Mouse (Mus musculus) heart, adult 2 months (tissue): ENCODE results near the gene Hyal1. TPM values are rescaled to one million over a fixed set of nuclear protein-coding genes. Genes with fewer than 3 reads are reported as not detected.
A peak's percentile ranks its signal among the peaks of the same experiment; 100 is the strongest.

ENCODE experiments used
- DNase-seq, 2 experiments: peaks; one replicate each; pipeline ENCODE4 v3.0.0; 2021
- H3K27ac ChIP-seq: fragments of 200-600 bp; 2 replicates; pipeline ENCODE4 v1.8.1; 2022
- H3K27me3 ChIP-seq: fragments of 200-500 bp; 2 replicates; pipeline ENCODE4 v1.6.1; 2012; ENCODE audit warnings: mild to moderate bottlenecking, low read length, inconsistent platforms, mixed read lengths; ENCODE audit not compliant: control insufficient read depth, insufficient read depth
- H3K36me3 ChIP-seq: fragments of 200-500 bp; 2 replicates; pipeline ENCODE4 v1.6.1; 2012; ENCODE audit warnings: low read length, inconsistent platforms; ENCODE audit not compliant: control insufficient read depth, insufficient read depth
- H3K4me1 ChIP-seq: fragments of 200-500 bp; 2 replicates; pipeline ENCODE4 v1.6.1; 2011; ENCODE audit warnings: low read length; ENCODE audit not compliant: control insufficient read depth, insufficient read depth
- H3K4me3 ChIP-seq: fragments of 200-600 bp; 2 replicates; pipeline ENCODE4 v1.8.1; 2022
- H3K79me2 ChIP-seq: fragments of 200-500 bp; replicated peaks from 2 replicates; pipeline ENCODE4 v1.6.1; 2012; ENCODE audit warnings: mild to moderate bottlenecking, inconsistent platforms, low read length, moderate library complexity, mixed read lengths; ENCODE audit not compliant: control insufficient read depth, insufficient read depth
- H3K9ac ChIP-seq: fragments of 200-500 bp; 2 replicates; pipeline ENCODE4 v1.6.1; 2012; ENCODE audit warnings: low read depth, mild to moderate bottlenecking, control low read depth, inconsistent platforms, low read length, mixed read lengths
- CTCF ChIP-seq: fragments of 200-600 bp; IDR thresholded peaks from 2 replicates; pipeline ENCODE4 v1.8.1; 2022; ENCODE audit warnings: antibody characterized with exemption, mild to moderate bottlenecking, moderate library complexity
- EP300 ChIP-seq: fragments of 200-500 bp; IDR thresholded peaks from 2 replicates; pipeline ENCODE4 v1.6.1; 2011; ENCODE audit warnings: low read depth, low read length, control low read depth; ENCODE audit not compliant: insufficient read depth
- POLR2A ChIP-seq: fragments of 200-500 bp; IDR thresholded peaks from 2 replicates; pipeline ENCODE4 v1.6.1; 2011; ENCODE audit warnings: mild to moderate bottlenecking, low read depth, low read length, control low read depth; ENCODE audit not compliant: insufficient read depth
- WGBS: fragments of 180-500 bp; shearing (Covaris S2); methylation state at CpG from one replicate; pipeline ENCODE4 v1.1.7; 2018; 5-methylcytosine and 5-hydroxymethylcytosine counted together
- intact Hi-C: fragments of 180-260 bp; cut with DNase I; formaldehyde crosslinking; loops from one replicate; pipeline ENCODE4 v1.15.1; 2025
- polyA plus RNA-seq: library from polyadenylated mRNA; depleted of rRNA; stranded (reverse); fragments of >200 nt; gene quantifications from 2 replicates; pipeline ENCODE4 v1.2.3, GENCODE M21; 2012
- total RNA-seq, 2 experiments: library from RNA; stranded (reverse); gene quantifications; 2 replicates each; pipeline ENCODE4 v1.2.3; 2021

Gene Hyal1
- total and polyA plus RNA-seq, 3 experiments = 5.1 to 6.9 (median 5.9) TPM

GRCm38 (mm10) chr9:107583174-107583573, 6.4 kb downstream of the Hyal1 start:
- 92% methylated on average over 14 of the region's 14 CpGs for whole genome bisulfite sequencing

GRCm38 (mm10) chr9:107586504-107586903, 9.8 kb downstream of the Hyal1 start:
- Histone ChIP-seq H3K79me2 (no peaks in the 10 kb centered on the region), H3K4me1 (no peaks in the 10 kb centered on the region; the same call in none of the 2 replicates), H3K27ac (no peak overlapping the region), H3K27me3 (no peaks in the 10 kb centered on the region), H3K4me3 (no peak overlapping the region), H3K36me3 (no peaks in the 10 kb centered on the region), H3K9ac (no peak overlapping the region)
- TF ChIP-seq EP300 = no peak
- no peak for TF ChIP-seq POLR2A
- TF ChIP-seq CTCF = no peak
- intact Hi-C loops = no loop called here
- DNase-seq = no peak
- WGBS = 79% methylated on average over 5 of the region's 5 CpGs

More at GRCm38 (mm10) chr9:107583174-107583573, 6.4 kb downstream of the Hyal1 start:
- TF ChIP-seq POLR2A = no peak
- TF ChIP-seq EP300 = no peak
- Histone ChIP-seq H3K4me1 (peaks cover 9% of the 10 kb centered on the region), H3K27me3 (no peaks in the 10 kb centered on the region), H3K79me2 (no peaks in the 10 kb centered on the region), H3K27ac (no peak overlapping the region), H3K36me3 (no peaks in the 10 kb centered on the region), H3K4me3 (no peak overlapping the region), H3K9ac (no peak overlapping the region)
- DNase-seq = no peak
- intact Hi-C loops = no loop called here

DNA sequence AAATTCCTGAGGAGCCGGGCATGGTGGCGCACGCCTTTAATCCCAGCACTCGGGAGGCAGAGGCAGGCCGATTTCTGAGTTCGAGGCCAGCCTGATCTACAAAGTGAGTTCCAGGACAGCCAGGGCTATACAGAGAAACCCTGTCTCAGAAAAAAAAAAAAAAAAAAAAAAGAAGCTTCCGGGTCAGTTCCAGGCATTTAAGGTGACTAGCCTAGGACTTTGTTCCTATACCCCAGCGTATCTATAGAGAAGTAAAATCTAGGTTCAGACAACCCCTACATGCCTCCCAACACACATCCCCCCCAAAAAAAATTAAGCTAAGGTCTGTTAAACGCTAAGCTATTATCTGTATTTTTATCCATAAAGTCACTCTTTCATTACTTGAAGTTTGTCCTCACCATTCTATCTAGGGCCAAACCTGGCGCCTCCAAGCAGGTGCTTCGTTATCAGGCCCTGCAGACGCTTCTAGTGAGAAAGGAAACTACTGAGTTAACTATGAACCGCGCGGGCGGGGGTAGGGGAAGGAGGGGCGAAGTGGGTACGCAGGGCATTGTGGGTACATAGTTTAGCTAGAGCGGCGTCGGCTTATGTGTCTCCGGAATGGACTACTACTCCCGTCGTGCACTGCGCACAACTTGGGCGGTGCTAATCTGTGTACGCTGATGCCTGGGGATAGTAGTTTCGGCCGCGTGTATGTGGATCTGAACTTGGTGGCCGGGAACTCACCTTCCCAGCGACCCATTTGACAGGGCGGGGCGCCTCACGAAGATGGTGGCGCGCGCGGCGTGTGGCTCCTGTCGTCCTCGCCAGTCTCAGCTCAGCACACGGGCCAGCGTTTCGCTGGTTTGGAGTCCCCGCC, 10.5 kb downstream of the Hyal1 start, which contains the start of gene Ifrd2:
TSS of gene Ifrd2 (plus strand) at position 669 of the 859 bp plus-strand sequence.
- Histone ChIP-seq H3K4me3 (peak within 1 kb of the TSS; percentile 84), H3K27me3 (no peaks in the 10 kb centered on the region), H3K36me3 (no peaks in the 10 kb centered on the region), H3K4me1 (no peaks in the 10 kb centered on the region; the same call in 1 of the 2 replicates), H3K79me2 (no peaks in the 10 kb centered on the region), H3K9ac (peak within 1 kb of the TSS; percentile 64), H3K27ac (peak within 1 kb of the TSS; percentile 79)
- intact Hi-C loops = no loop called here
- DNase-seq = peak; percentile 95 to 99
- 9% methylated on average over 46 of the region's 46 CpGs for WGBS
- TF ChIP-seq POLR2A (peak; percentile 71), CTCF (no peak), EP300 (peak; percentile 80)

DNA sequence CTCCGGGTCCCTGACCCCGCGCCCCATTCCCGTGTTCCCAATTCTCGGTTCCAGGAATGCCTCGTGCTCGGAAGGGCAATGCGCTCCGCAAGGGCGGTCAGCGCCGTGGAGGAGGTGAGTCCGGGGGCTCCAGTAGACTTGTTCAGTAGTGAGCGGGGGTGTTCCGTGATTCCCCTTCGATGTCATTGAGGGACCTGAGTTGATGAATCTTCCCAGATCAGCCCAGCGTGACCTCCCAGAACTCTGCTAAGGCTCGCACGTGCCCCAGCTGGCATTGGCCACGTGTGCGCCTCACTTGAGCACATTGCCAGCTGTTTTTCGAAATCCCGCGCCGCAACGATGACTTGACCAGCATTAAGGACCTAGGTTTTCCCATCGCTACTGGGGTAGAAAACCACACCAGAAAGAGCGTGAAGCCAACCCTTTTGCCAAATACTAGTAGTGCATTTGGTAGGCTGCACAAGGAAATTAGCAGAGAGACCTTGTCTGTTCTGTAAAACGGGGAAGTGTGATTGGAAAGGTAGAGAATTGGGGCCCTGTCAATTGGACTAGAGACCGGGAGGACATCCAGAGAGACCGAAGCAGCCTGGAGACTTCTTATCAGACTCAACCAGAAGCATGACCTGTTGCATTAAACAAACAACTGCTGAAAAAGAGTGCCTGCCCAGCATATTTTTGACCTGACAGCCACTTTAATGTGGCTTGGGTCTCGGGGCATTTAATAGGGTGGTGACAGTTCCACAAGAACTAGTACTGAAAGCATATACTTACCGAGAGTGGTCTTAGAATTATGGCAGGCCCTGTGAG, 11.3 kb downstream of the Hyal1 start:
- peak overlapping the region; percentile 79 for H3K27ac ChIP-seq
- no peaks in the 10 kb centered on the region; the same call in 1 of the 2 replicates for H3K4me1 ChIP-seq
- WGBS = 1% methylated on average over 33 of the region's 33 CpGs
- intact Hi-C loops = no loop called here
- H3K79me2 ChIP-seq = no peaks in the 10 kb centered on the region
- no peaks in the 10 kb centered on the region for H3K27me3 ChIP-seq
- H3K4me3 ChIP-seq = peak overlapping the region; percentile 84
- H3K36me3 ChIP-seq = no peaks in the 10 kb centered on the region
- H3K9ac ChIP-seq = peak overlapping the region; percentile 64
- no peak for DNase-seq
- TF ChIP-seq POLR2A (no peak), CTCF (no peak), EP300 (no peak)

DNA sequence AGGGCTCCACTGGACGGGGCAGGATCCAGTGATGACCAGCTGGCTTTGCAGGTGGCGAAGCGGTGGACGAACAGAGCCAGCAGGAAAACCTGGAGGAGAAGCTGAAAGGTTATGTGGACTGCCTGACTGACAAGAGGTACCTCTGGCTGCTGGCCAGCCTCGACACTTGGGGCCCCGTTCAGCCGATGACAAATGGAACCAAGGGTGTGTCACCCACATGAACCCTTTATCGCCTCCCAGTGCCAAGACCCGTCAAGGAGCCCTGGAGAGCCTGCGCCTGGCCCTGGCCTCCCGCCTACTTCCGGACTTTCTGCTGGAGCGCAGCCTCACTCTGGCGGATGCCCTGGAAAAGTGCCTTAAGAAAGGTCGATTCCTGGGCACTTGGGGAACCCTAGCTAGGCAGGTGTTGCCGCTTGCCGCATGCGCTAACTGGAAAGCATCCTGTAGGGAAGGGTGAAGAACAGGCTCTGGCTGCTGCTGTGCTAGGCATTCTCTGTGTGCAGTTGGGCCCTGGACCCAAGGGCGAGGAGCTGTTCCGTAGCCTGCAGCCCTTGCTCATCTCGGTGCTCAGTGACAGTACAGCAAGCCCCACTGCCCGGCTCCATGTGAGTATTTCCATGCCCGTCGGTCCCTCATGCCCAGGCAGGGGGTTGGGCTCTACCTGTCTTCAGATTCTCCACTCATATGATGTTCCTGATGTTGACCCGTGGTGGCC, 13.5 kb downstream of the Hyal1 start:
- Histone ChIP-seq H3K27ac (peak overlapping the region; percentile 48; the same call in 1 of the 2 replicates), H3K4me1 (peaks cover 2% of the 10 kb centered on the region; the same call in 1 of the 2 replicates), H3K9ac (no peak overlapping the region), H3K36me3 (no peaks in the 10 kb centered on the region), H3K4me3 (no peak overlapping the region), H3K79me2 (no peaks in the 10 kb centered on the region), H3K27me3 (no peaks in the 10 kb centered on the region)
- no peak for TF ChIP-seq POLR2A
- no peak for TF ChIP-seq EP300
- no peak for TF ChIP-seq CTCF
- DNase-seq = peak in 1 of 2 experiments; percentile 72
- intact Hi-C loops = no loop called here
- WGBS = 64% methylated on average over 25 of the region's 25 CpGs
